Mouse (Mus musculus): ENCODE data around the gene Haghl.
A peak's percentile ranks its signal among the peaks of the same experiment; 100 is the strongest.
"Not testable (repeated sequence)": the region's sequence is repeated elsewhere in the genome, so short reads cannot be mapped to it uniquely, and the experiment has no call there.

Haghl gene

DNA sequence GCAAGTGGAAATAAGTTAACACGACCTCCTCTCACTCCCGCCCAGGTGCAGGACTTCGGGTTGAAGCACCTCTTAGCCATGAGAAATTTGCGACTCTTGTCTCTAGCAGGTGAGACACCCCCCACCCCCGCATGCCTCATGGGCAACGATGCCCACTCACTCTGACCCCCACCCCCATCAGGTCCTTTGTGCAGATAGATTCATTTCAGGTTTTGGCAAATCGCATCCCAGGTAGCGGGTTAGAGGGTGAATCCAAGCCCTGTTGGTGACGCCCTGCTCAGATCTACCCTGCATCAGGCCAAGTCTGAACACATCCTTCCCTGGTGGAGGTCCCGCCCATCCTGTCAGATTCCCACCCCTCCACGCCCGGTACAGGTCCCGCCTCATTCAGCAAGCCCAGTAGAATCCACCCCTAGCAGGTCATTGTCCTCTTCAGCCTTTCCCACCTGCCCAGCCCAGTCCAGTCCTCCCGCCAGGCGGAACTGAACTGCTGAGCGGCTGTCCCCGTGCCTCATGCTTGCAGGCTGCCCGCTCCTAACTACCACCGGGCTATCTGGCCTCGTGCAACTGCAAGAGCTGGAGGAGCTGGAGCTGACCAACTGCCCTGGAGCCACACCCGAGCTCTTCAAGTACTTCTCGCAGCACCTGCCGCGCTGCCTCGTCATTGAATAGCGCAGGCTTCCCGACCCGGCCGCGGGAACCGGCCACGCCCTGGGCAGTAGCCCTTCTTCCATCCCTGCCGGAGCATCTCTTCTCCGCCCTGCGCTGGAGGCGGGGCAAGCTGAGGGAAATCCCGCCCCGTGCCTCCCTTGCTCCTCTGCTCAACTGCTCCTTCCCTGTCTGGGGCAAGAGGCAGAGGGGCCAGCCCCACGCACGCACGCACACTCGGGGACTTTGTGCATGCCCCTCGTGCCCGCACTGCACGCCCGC is 33.6 kb upstream of the Haghl start:
- DNase-seq, result peak; percentile 91

DNA sequence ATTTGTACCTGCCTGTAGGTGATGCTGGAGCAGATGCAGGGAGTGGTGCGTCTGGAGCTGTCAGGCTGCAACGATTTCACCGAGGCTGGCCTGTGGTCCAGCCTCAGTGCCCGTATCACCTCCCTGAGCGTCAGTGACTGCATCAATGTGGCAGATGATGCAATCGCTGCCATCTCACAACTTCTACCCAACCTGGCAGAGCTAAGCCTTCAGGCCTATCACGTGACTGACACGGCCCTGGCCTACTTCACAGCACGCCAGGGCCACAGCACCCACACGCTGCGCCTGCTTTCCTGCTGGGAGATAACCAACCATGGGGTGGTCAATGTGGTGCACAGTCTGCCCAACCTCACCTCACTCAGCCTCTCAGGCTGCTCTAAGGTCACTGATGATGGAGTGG is 32.2 kb upstream of the Haghl start:
- DNase-seq, result no peak

DNA sequence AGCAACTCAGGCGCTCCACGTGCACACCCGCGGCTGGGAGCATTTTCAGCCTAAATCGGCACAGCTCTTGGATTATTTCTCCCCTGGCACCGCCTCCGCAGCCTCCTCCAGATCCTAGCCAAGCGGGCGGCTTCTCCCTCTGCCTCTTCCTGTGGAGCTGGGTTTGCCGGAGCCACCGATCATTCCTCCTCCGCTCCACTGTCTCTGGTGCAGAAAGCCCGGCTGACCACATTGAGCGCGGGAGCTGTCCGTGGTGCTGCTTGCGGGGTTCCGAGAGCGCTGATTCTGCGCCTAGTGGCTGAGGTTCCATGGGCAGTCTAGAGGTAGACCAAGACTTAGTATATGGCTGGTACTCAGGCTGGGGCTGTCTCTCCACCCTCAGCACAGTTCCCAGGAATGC is 28.0 kb upstream of the Haghl start:
- peak; percentile 91 for DNase-seq

DNA sequence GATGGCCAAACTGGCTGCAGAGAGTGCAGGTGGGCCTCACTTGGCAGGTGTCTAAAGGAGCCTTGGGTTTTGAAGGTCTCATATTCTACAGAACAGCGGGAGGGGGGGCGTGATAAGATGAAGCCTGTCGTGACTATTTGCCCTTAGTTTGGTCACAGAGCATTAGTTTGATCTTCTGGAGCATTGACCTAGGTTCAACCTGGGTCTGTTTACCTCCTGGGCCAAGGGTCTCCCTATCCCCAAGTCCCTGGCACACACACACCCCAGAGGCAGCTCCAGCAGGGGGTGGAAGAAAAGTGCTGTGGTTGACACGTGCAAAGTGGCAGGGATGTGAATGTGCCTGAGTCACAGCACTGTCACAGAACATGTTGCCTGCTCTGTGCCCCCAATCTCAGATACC is 25.4 kb upstream of the Haghl start:
- no peak for DNase-seq

DNA sequence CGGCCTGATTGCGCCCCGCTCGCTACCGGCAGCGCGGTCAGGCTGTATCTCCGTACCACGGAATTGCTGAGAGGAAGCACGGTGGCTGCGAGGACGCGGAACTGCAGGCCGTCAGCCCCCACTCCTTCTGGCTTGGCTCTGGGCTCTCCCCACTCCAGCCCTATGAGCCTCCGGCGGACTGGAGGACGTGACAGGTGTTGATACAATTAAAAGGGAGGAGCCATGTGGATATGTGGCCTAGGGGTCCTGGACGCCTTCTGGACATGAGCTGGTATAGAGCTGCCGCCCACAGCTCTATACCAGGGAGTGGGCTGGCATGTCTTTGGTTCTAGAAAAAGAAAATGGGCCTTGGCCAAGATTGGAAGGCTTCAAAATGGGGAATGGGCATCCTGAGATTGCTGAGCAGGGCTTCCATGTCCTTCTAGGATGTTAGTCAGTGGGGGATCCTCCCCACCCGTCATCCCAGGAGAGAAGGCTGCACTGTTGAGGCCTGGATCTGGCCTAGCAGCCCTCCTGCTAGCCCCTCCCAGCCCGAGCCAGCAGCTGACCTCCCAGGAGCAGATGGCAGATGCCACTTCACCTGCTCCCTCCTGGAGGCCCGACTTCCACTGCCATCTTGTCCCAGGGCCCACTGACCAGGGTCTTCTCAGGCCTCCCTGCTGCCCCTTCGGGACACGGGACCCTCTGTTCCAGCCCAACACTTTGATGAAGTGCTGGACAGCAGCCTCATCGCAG is 24.3 kb upstream of the Haghl start:
- no peak for DNase-seq

DNA sequence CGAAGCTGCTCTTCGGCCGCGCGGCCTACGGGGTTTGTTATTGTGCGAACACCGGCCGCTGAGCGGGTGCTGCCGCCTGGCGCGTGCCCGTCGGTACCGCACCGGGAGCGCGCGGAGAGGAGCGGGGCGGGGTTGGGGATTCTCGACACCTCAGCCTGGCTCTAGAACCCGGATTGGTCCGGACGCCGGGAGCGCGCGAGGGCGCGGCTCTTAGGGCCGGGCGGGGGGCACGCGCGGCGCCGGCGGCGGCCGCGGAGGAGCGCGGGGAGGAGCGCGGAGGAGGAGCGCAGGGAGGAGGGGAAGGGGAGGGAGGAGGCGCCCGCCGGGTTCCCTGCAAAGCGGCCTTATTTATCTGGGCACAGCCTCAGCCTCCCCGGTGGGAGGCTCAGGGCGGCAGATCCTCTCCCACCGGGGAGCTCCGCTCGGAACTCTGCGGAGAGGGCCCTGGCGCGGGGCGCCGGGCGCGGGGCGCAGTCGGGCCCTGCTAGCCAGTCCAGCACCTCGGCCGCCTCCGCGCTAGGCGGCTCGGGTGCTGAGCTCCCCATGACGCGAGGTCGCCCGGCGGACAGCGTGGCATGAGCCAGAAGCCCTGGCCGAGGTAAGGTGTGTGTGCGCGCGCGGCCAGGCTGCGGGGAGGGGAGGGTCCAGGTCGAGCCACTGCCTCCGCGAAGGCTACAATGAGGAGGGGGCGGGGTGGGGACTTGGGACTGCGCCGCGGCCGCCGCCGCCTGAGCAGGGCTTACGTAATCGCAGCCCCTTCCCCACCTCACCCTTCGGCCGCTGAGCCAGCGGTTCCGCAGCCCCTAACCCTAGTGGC is 23.5 kb upstream of the Haghl start, which contains the start of gene Fbxl16:
TSS of gene Fbxl16 (plus strand) at position 297 of the 817 bp plus-strand sequence.
- DNase-seq, result peak; percentile 99

DNA sequence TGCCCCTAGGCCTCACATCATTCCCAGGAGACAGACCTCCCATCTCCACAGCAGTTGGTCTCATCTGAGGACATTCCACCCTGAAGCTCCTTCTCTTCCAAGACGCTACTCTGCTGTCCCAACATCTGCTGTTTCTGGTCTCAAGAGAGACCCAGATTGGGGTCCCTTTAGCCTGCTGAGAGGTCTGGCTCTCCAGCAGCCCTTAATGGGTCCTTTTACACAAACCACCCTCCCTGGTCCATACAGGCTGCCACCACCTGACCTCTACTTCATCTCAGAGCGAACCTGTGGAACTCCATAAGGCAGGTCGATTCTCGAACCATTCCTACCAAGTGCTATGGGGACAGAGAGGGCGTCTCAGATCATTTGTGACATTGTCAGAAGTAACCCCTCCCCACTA is 22.6 kb upstream of the Haghl start:
- DNase-seq, result no peak

DNA sequence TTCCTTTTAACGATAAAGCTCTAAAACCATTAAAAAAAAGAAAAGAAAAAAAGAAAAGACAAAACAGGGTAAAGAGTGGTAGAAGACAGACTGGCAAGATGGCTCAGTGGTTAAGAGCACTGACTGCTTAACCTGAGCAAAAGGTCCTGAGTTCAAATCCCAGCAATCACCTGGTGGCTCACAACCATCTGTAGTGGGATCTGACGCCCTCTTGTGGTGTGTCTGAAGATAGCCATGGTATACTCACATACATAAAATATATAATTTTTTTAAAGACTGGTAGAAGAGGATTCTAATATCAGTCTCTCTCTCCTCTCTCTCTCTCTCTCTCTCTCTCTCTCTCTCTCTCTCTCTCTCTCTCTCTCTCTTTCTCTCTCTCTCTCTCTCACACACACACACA is 22.0 kb upstream of the Haghl start:
- DNase-seq, result not testable (repeated sequence)

DNA sequence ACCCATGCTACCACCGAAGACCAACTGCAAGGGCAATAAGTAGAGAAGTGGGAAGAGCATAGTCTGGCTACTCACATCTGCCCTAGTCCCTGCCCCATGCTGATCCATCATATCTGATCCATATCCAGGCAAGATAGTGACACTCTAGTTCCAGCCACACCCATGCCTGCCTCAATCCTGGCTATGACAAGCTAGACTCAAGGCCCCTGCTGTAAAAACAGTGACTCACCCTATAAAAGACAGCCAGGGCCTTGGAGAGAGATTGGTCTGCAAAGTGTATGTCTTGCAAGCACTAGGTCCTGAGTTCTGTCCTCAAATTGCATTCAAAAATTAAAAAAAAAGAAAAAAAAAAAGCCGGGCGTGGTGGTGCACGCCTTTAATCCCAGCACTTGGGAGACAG is 21.0 kb upstream of the Haghl start:
- no peak for DNase-seq

DNA sequence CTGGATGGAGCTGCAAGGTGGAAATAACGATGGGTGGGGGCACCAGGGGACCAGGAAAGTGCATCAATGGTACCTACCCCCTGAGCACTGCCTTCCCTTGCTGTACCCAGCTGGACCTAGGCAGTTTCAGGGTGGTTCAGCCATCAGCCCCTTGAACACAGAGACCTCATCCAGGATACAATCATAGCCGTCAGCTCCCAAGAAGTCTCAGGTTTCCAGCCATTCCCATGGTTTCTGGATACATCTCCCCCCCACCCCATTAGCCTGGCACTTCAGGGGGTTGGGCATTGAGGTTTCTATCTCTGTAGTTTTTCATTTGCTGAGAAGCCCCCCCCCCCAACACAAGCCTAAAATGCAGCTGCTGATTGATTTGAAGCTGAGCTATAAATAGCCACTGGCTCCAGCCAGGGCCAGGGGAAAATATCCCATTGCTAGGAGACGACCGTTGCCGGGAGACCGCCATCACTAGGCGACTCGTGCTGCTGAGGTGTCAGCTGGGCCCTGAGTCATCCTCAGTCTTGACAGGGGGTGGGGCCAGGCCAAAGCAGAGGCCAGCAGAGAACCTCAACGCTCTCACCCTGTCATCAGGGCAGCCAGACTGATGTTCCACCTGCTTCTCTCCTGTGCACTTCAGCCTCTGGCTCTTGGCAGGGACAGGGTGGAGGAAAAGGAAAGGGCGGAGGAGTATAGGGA is 17.5 kb upstream of the Haghl start:
- peak; percentile 95 for DNase-seq

DNA sequence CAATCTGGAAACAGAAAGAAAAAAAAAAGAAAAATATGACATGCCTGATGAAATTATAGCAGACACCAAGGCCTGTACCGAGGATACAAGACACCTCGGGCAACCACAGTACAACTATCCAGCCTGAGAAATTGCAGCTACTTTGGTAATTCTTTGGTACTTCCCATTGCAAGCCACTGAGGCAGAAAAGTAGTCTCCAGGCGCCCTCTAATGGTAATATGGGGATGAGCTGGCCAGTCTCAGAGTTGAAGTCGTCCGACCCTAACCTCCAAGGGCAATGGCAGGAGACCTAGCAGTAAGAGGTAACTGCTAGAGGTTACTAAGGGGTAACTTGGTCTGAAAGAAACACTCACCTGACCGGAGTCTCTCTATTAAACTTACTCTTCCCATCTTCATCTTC is 15.6 kb upstream of the Haghl start:
- peak; percentile 95 for DNase-seq

DNA sequence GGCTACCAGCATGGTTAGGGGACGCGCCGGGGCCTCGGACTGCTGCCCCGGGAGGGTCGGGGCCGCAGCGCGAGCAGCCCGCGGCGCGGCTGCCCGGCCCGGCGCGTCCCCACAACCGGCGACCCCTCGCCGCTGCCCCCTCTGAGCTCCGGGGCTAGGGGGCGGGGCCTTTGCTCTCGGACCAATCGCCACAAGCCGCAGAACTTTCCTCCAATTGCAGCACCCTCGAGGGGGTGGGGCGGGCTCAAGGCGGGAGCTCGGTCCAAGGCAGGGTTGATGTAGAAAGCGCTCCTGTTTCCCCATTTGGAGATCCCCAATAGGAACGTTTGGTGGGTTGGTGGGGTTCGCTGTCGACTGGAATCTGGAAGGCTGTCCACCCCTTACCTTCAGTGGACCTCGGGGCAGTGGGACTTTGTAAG is 11.5 kb upstream of the Haghl start, which contains the start of gene Metrn:
TSS of gene Metrn (minus strand) at position 186 of the 419 bp plus-strand sequence.
- peak; percentile 100 for DNase-seq

DNA sequence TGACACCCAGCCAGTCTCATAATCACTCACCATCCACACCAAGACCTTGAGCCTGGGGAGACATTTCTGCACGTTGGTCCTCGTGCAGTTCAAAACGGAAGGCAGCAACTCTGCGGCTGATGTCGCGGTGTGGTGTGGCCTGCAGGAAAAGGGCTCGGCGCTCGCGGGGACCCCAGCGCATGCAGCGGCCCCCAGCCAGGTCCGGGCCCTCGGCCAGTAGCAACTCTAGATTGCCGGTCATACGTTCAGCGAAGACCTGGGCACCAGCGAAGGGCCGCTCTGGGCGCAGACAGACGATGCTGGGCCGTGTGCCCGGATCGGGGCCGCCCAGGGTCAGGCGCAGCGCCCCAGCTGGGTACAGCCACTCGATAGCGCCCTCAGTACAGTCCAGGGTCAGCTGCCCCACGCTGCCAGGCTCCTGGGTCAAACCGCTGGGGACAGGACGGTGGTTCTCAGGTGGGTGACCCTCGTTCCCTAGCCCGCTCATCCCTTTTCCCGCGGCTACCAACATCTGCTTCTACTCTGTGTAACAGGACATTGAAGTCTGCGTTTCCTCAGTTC is 10.8 kb upstream of the Haghl start:
- peak; percentile 96 for DNase-seq

DNA sequence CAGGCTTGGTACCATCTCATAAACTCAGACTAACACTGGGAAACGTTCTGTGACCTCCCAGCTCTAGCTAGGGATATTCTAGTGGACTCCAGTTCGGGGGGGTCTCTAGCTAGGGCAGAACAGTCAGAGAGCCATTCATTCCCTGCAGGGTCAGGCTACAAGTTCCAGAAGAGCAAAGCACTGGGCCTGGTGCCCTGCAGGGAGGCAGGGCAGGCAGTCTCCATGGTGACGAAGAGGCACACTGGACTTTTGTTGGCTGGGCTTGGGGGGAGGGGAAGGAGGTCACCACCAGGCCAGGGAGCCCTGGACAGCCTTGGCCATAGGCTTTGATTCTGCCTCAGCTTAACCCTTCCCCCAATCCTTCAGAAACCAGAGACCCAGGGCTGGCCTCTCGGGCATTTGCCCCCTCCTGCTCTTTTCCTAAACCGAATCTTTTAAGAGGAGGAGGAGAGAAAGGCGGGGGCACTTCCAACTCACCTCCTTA is 10.2 kb upstream of the Haghl start, which contains the start of gene AC134908.4:
TSS of gene AC134908.4 (minus strand) at position 51 of the 484 bp plus-strand sequence.
- peak; percentile 94 for DNase-seq

DNA sequence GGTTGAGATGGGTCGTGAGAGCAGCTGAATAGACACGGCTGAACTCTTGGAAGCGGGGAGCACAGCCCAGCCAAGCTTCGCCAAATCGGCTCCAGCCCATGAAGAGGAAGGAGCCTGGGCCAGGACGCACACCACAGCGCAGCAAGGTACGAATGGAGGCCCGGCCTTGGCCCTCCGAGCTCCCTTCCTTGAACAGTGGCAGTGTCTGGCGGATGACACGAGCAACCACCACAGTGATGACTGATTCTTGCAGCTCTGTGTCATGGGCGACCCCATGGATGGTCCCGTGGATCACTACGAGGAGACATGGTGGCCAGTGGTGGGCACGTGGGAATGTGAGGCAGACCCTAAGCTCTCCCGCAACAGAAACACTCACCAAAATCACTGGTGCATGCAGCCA is 9.5 kb upstream of the Haghl start:
- DNase-seq, result peak; percentile 92

DNA sequence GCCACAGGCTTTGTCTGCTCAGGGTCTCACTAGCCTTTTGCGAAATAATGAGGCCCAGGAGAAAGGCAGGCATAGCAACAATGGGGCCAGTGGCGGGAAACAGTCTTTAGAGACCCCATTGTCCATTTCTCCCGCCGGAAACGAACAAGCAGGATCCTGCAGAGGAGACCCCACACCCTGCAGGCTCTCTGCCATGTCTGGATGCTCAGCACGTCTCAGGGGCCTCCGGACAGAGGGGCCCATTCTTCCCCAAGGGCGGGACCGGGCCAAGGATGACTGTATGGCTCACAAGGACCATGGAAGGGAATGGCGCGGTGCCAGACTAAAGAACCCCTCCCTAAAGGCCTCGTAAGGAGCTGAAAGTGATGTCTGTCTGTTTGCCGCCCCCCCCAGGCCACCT is 8.7 kb upstream of the Haghl start:
- no peak for DNase-seq

DNA sequence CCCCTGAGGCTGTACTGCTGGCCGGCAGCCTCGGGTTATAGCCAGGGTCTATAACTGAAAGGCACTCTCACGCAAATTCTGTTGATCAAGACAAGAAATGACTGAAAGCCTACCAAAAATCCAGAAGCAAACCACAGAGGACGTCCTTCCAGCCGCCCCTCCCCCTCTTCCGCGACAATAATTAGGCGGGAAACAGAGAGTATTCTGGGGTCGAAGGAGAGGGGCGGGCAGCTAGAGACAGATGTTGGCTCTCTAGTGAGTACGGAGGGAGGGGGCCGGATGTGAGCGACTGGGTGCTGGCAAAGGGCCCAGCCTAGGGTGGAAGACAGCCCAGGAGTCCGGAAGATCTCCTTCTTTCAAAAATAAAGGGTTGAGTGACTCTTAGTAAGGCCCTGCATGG is 7.1 kb upstream of the Haghl start, which contains the start of gene Fam173a:
TSS of gene Fam173a (minus strand) at position 287 of the 400 bp plus-strand sequence.
- peak; percentile 99 for DNase-seq

DNA sequence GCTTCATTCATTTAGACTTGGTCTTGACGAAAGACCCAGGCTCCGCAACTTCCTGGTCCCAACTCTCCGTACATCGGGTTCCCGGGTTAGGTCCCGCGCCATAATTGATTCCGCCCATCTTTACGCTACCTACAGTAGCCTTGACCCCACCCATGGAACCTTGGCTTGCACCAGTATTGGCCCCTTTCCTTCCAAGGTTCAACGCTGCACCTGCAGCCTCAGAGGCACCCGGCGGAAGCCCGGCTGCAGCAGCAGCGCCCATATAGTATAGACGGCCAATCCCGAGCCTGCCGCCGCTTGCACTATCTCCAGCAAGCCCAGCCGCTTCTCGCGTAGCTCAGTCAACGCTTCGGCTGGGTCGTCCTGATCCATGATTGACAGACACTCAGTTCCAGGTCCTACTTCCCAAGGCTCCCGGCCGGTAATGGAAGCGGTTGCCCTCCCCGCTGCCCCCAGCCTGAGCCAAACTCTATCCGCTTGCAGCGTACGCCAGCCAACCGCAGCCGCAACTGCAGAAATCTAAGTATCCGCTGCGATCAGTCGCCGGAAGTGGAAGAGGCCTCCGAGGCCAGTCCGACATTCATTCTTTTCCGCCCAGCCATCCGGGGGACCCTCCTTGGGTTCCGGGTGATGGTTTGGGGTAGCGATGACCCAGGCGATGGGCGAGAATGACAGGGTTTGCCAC is 6.5 kb upstream of the Haghl start:
- DNase-seq, result peak; percentile 98

DNA sequence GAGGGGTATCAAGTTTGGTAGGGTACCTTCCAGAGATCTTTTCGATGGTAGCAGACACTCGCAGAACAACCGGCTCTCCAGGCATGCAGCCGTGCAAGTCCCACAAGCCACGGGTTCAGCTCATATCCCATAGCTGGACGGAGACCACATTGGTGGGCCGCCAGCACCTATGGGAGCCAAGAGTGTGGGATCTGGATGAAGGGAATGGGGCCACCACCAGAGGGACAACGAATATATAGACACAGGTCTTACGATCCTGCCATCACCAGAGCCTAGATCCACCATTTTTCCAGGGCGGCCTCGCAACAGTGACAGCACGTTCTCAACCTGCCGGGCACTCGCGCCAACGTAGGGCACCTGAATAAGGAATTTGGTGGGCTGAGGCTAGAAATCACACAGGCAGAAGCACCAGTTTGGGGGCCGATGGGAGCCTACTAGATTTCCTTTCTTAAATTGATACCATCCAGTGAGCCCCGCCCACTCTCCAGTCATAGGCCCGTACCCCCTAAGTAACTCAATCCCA is 5.9 kb upstream of the Haghl start:
- DNase-seq, result peak; percentile 94

DNA sequence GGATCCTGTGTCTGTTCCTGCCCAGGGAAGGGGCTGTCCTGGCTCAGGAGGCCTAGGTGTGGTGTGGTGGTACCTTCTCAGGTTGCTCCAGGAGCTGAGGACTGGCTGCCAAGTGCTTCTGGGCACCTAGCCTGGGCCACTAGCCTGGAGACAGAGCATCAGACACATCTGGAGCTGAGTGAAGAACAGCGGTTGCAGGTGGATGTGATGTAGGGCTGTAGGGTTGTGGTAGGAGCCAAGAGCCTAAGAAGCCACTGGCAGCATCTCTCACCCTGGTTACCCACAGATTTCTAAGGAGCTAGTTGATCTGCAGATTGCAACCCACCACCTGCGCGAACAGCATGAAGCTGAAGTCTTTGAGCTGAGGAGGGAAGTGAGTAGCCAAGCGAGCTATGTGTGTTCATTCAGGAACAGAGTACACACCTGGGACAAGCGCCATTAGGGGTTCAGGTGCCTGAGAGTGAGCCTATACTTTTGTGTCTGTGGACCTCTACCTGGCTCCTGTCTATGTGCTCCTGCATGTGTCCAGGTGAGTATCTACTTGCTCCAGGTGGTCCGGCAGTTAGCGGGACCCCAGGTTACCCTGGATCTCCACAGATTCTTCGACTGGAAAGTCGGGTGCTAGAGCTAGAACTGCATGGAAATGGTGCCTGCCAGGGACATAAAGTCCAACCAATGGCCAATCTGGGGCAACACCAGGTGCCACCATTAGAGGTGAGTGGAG is 1.5 kb upstream of the Haghl start:
- peak; percentile 90 for DNase-seq
